Mouse (Mus musculus) left cerebral cortex, postnatal 25 days (tissue): ENCODE measurements around the gene Rer1. TPM values are rescaled to one million over a fixed set of nuclear protein-coding genes. Genes with fewer than 3 reads are reported as not detected.

Experiments
- DNase-seq, 2 experiments: peaks; one replicate each; pipeline ENCODE4 v3.0.0; 2022; ENCODE audit warnings: low spot score in 2 of 2, mixed read lengths in 1 of 2
- intact Hi-C: fragments of 180-260 bp; cut with DNase I; formaldehyde crosslinking; loops from one replicate; pipeline ENCODE4 v1.15.1; 2025
- total RNA-seq, 2 experiments: library from RNA; stranded (reverse); gene quantifications; 2 replicates each; pipeline ENCODE4 v1.2.3; 2021

The Rer1 gene
- total RNA-seq, 2 experiments from 2014 or later = 60.9 to 69.4 TPM

DNA sequence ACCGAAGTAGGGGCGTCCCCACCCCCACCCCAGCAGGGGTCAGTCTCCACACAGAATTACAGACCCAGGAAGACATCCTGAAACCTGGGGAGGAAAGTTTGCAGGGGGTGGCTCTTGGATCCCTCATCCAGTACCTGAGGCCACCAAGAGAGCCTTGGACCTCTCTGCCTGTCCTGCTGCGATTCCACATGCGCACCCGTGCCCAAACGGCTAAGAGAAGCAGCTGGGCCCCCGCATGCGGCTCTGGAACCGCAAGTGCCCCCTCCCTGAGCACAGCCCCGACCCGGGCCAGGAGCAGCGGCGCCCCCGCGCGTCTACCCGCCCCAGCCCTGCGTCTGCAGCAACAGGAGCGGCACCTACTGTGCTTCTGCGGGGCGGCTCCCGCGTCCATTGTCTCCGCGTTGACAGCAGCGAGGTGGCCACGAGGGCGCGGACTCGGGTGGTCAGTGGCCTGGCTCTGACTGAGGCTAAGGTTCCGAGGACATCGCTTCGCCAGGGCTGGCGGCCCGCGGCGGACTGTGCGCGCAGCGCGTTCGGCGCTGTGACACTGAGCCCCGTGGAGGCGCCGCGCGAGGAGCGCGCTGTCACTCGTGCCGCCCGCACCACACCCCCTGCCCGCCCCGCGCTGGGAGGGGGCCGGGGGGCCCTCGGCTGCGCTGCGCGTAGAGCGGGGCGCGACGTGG, 43.4 kb downstream of the Rer1 start:
- intact Hi-C loops = no loop called here

DNA sequence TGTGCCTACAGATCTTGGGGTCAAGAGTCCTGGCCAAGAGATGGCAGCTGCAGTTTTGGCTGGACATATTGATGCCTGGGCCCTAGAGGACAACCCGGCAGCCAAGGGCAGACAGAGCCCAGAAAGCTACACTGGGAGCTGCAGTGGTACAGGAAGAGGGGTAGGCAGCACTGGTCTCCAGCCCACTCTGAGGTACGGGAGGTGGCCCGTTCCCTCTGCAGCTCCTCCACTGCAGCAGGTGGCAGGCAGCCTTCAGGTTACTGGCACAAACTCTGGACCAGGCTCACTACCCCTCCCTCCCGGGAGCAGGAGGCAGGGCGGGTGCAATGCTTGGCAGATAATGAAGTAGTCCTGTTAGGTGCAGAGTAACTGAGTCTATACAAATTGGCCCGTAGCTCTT, 45.5 kb downstream of the Rer1 start:
- no peak for DNase-seq
- intact Hi-C loops = no loop called here

More for the DNA sequence above, 43.4 kb downstream of the Rer1 start:
- DNase-seq = peak in 1 of 2 experiments; percentile 53

DNA sequence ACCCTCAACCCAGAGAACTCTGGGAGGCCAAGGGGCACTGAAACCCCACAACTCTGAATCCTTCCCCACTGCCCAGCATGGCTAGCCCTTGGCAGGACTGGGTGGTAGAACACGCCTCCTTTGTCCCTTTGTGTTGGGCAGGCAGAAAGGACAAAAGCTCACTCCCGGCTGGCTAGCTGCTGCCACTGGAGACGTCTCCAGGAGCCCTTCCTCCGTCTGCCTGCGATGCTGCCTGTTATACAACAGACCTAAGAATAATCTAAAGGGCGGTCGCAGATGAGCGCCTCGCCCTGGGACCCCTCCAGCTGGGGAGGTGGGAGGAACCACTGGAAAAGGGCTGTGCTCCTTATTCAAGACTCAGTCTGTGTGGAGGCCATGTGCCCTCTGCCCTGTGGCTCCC, 46.0 kb downstream of the Rer1 start:
- intact Hi-C loops = no loop called here
- peak; percentile 64 to 73 for DNase-seq

DNA sequence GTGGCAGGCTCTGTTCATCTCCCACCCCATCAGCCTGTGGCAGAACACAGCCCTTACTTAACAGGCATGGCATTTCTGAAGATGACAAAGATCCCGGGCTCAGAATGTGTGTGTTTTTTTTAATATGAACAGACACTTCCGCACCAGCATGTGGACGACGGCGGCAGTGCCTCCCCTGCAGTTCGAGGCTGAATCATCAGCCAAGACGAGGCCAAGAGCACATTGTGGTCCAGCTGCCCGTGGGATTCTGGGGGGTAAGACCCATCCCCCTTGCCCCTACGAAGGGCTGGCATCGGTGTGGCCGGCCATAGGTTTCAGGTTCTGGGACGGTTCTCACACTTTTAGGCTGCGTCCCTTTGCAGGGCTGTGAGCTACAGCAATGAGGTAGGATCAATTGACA, 51.4 kb downstream of the Rer1 start:
- intact Hi-C loops = no loop called here
- peak in 1 of 2 experiments; percentile 62 for DNase-seq

DNA sequence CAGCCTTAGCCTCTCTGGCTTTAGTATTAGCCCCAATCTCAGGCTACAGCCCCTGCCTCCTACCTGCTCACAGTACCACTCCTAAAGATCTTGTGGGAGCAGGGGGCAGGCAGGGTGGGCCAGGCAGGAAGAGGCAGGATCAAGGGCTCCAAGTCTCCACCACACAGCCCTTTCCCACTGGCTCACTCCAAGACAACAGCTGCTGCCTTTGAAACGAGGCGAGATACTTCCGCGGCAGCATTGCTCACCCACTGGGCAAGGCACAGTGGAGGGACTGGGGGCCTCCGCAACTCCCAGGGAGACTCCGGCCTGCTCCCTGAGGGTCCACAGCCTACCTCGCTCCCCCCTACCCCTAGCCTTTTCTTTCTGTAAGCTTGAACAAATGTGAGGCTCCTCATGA, 52.0 kb downstream of the Rer1 start:
- no peak for DNase-seq

DNA sequence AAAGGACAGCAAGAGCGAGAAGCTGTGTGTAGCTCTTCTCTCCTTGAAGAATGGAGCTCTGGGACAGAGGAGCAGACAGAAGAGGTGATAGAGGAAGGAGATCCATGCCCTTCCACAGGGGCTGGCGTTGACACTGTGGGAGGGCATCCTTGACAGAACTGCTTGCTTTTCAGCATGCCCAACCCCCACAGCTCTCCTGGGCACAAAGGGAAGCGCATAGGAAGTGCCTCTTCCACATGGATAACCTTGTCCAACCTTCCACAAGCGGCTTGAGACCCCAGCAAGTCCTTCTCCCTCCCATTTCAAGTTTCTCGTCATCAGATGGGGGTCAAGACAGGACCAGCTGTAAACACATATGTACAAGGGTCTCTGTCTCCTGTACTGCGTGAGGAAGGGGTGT, 53.1 kb downstream of the Rer1 start:
- DNase-seq = no peak
- intact Hi-C loops = no loop called here

More for the DNA sequence above, 52.0 kb downstream of the Rer1 start:
- intact Hi-C loops = no loop called here

DNA sequence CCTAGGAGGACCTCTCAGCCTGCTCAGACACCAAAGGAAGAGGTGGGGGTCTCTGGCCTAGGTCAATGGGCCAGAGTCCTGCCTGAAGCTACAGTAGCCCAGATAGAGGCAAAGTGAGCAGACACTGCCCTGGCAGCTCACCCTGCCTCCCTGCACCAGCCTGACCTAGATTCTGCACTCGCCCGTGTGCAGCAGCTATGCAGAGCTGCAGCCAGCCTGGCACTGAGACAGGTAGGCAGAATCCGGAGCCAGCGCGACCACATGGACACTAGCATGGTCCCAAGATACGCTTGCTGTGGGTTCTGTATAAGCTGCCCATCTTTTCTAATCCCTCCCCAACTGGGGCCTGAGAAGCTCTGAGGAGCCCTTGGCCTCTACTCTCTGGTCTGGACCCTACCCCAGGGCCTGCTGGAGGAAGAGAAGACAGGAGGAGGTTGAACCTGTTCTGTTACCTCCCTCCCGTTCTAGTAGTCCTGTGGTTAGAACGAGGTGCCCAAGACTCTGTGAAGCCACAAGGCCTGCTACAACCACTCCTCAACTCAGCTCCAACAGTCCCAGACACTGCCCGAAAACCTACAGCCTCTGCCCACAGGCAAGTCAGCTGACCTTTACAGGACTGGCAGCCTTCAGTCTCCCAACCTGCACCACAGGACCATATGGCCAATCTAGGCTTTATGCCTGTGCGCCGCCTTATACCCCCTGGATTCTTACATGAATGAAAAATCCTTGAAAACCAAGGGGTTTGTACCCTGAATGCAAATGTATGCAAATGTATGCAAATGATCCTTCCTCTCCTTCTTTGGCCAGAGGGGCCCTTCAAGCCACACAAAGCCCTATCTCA, 61.8 kb downstream of the Rer1 start:
- intact Hi-C loops = no loop called here
- no peak for DNase-seq

Other genes starting within 250 kb of the Rer1 start
- gene Ttc34, start 248.9 kb downstream of the Rer1 start, total RNA-seq = 1 to 10 TPM; 2.4 to 2.7 TPM
- gene Mmel1, start 216.8 kb downstream of the Rer1 start, total RNA-seq = under 1 TPM; 0.48 to 0.85 TPM
- 10 to 100 TPM; 47.5 to 51.4 TPM for gene Fam213b, start 187.2 kb downstream of the Rer1 start, total RNA-seq
- gene Tnfrsf14, start 157.8 kb downstream of the Rer1 start, total RNA-seq = 1 to 10 TPM; 1.3 to 1.7 TPM
- gene Hes5, start 125.5 kb downstream of the Rer1 start, total RNA-seq = 10 to 100 TPM; 35.8 to 41.3 TPM
- gene Pank4, start 122.3 kb downstream of the Rer1 start, total RNA-seq = 10 to 100 TPM; 37.6 to 39.8 TPM
- gene Plch2, start 29.6 kb downstream of the Rer1 start, total RNA-seq = 10 to 100 TPM; 76.2 to 81.5 TPM
- gene Pex10, start 19.4 kb downstream of the Rer1 start, total RNA-seq = 10 to 100 TPM; 18.7 to 20.2 TPM
- 1 to 10 TPM; 8.6 to 9.7 TPM for gene Morn1, start 195 bp upstream of the Rer1 start, total RNA-seq
- 100 to 1,000 TPM; 111 to 112 TPM for gene Ski, start 136.2 kb upstream of the Rer1 start, total RNA-seq
- gene Faap20, start 163.4 kb upstream of the Rer1 start, total RNA-seq = 10 to 100 TPM; 24.2 to 27.3 TPM